Mouse (Mus musculus) frontal cortex, adult (tissue): ENCODE data around the gene Tssk3.

ENCODE experiments used
- ATAC-seq: cut with Nextera tagmentation; 2 replicates; pipeline ENCODE4 v1.9.2; 2017; ENCODE audit warnings: mild to moderate bottlenecking, moderate library complexity, mixed read lengths; ENCODE audit not compliant: low TSS enrichment

Tssk3 gene

DNA sequence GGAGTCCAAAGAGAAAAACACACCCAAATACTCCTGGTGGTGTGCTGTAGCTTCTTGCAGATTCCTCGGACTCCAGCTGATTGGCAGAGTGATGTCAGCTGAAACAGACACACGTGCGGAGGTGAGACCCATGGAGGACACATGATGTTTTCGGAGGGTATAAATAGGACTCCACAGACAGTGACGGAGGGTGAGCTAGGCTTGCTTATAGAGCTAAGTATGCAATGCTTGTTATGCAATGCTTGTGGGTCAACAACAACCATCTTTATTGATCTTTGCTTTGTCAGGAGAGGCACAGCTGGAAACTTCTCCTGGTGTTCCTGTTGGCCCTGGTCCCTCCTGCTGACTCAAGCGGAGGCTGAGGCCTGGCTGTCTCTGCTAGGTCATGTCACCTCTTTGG is 42.1 kb downstream of the Tssk3 start:
- no peak for ATAC-seq

GRCm38 (mm10) chr4:129447778-129448563 is 42.9 kb downstream of the Tssk3 start:
- no peak for ATAC-seq

GRCm38 (mm10) chr4:129447360-129447759 is 43.5 kb downstream of the Tssk3 start:
- ATAC-seq: no peak

DNA sequence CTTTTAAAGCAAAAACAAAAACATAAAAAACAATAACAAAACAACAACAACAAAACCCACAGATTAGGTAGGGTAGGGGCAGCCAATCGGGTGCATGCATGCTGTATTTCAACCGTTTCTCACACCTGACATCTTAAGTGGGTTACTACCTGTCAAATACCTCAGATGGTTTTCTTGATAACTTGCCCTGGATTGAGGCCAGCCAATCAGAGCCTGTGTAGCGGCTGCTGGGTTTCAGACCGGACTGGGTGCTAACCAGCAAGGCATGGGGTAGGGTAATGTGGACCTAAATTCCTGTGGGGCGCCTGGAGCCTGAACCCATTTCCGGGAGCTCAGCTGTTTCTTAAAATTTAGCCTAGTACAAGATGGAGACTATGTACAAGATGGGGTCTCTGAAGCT is 49.7 kb downstream of the Tssk3 start:
- no peak for ATAC-seq

- peak; percentile 100 for ATAC-seq
Observed at GRCm38 (mm10) chr4:129440340-129441063, 50.3 kb downstream of the Tssk3 start, which contains the start of gene Zbtb8b. Zbtb8b (minus strand) TSS chr4:129440853.
